Mouse (Mus musculus) neural tube, embryonic 12.5 days (tissue): ENCODE data around the gene Arid1b. TPM values are rescaled to one million over a fixed set of nuclear protein-coding genes. Genes with fewer than 3 reads are reported as not detected.
A peak's percentile ranks its signal among the peaks of the same experiment; 100 is the strongest.

Source experiments
- ATAC-seq: fragments of 200-750 bp; cut with Nextera tagmentation; 2 replicates; pipeline ENCODE4 v1.8.0; 2017; ENCODE audit warnings: low read depth, mild to moderate bottlenecking, moderate TSS enrichment, moderate library complexity; ENCODE audit not compliant: low FRiP score
- H3K27ac ChIP-seq: fragments of 300-500 bp; sonication (generic); 2 replicates; pipeline ENCODE4 v1.5.1; 2016
- H3K27me3 ChIP-seq: fragments of 300-500 bp; sonication (generic); replicated peaks from 2 replicates; pipeline ENCODE4 v1.6.1; 2016; ENCODE audit warnings: mild to moderate bottlenecking
- H3K36me3 ChIP-seq: fragments of 300-500 bp; sonication (generic); 2 replicates; pipeline ENCODE4 v1.6.1; 2016; ENCODE audit warnings: mild to moderate bottlenecking
- H3K4me1 ChIP-seq: fragments of 300-500 bp; sonication (generic); 2 replicates; pipeline ENCODE4 v1.6.1; 2016
- H3K4me2 ChIP-seq: fragments of 300-500 bp; sonication (generic); replicated peaks from 2 replicates; pipeline ENCODE4 v1.6.1; 2016; ENCODE audit warnings: mild to moderate bottlenecking
- H3K4me3 ChIP-seq: fragments of 300-500 bp; sonication (generic); 2 replicates; pipeline ENCODE4 v1.5.1; 2016
- H3K9ac ChIP-seq: fragments of 300-500 bp; sonication (generic); 2 replicates; pipeline ENCODE4 v1.6.1; 2016; ENCODE audit warnings: mild to moderate bottlenecking
- H3K9me3 ChIP-seq: fragments of 300-500 bp; sonication (generic); 2 replicates; pipeline ENCODE4 v1.6.1; 2016; ENCODE audit warnings: mild to moderate bottlenecking
- WGBS: fragments of 180-500 bp; shearing (Covaris S2); methylation state at CpG from one replicate; pipeline ENCODE4 v1.1.7; 2016; 5-methylcytosine and 5-hydroxymethylcytosine counted together
- polyA plus RNA-seq: library from polyadenylated mRNA; unstranded; fragments of >200 nt; fragmentation: Nextera tagmentation; extraction: Ambion mirVana; gene quantifications from 2 replicates; pipeline ENCODE4 v1.2.1, GENCODE M21; 2016

Arid1b gene
- polyA plus RNA-seq, 1 experiment from 2014 or later = 18.7 TPM

GRCm38 (mm10) chr17:5204103-5204665 lies 210.1 kb downstream of the Arid1b start:
- H3K4me3 ChIP-seq = no peak overlapping the region
- WGBS = 92% methylated on average over 9 of the region's 9 CpGs
- no peak for ATAC-seq
- H3K4me2 ChIP-seq = no peak overlapping the region
- H3K9me3 ChIP-seq = no peaks in the 10 kb centered on the region
- no peaks in the 10 kb centered on the region for H3K36me3 ChIP-seq
- no peak overlapping the region for H3K27ac ChIP-seq
- H3K9ac ChIP-seq = no peak overlapping the region
- H3K4me1 ChIP-seq = peaks cover 8% of the 10 kb centered on the region; the same call in 1 of the 2 replicates
- H3K27me3 ChIP-seq = no peaks in the 10 kb centered on the region

- WGBS = 86% methylated on average over 7 of the region's 7 CpGs
- ATAC-seq = no peak
- Histone ChIP-seq H3K4me3 (no peak overlapping the region), H3K4me2 (no peak overlapping the region), H3K36me3 (no peaks in the 10 kb centered on the region), H3K9ac (no peak overlapping the region), H3K9me3 (no peaks in the 10 kb centered on the region), H3K27me3 (no peaks in the 10 kb centered on the region), H3K27ac (no peak overlapping the region), H3K4me1 (peaks cover 11% of the 10 kb centered on the region; the same call in 1 of the 2 replicates)
Observed at GRCm38 (mm10) chr17:5205163-5205581, 211.0 kb downstream of the Arid1b start.

DNA sequence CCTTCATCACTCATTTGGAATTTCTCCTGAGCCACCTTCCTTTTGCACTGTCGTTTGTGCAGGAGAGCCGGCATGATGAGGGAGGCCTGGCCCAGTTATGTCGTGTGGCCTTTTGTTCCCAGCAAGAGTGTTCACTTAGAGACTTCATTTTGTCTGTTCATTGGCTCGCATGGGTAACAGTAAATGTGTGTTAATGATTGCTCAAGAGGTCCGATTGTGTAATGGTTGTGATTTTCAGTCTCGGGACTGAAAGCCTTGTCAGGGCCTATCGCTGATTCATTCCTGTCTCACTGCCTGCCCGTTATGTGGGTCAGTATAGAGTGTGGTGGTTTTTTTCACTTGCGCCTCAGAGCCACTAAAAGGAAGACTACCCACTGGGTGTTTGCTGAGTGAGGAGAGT lies 212.6 kb downstream of the Arid1b start:
- H3K4me1 ChIP-seq = peaks cover 21% of the 10 kb centered on the region
- 51% methylated on average over 9 of the region's 9 CpGs for WGBS
- no peaks in the 10 kb centered on the region for H3K27me3 ChIP-seq
- no peaks in the 10 kb centered on the region for H3K36me3 ChIP-seq
- H3K4me2 ChIP-seq = no peak overlapping the region
- peak overlapping the region; percentile 13; the same call in 1 of the 2 replicates for H3K27ac ChIP-seq
- no peaks in the 10 kb centered on the region for H3K9me3 ChIP-seq
- no peak for ATAC-seq
- H3K9ac ChIP-seq = no peak overlapping the region
- no peak overlapping the region for H3K4me3 ChIP-seq

GRCm38 (mm10) chr17:5207881-5208280 lies 213.7 kb downstream of the Arid1b start:
- no peak overlapping the region for H3K27ac ChIP-seq
- H3K4me2 ChIP-seq = no peak overlapping the region
- ATAC-seq = no peak
- 88% methylated on average over 8 of the region's 8 CpGs for WGBS
- no peak overlapping the region for H3K9ac ChIP-seq
- no peaks in the 10 kb centered on the region for H3K9me3 ChIP-seq
- H3K4me1 ChIP-seq = peaks cover 33% of the 10 kb centered on the region
- no peaks in the 10 kb centered on the region for H3K36me3 ChIP-seq
- no peak overlapping the region for H3K4me3 ChIP-seq
- H3K27me3 ChIP-seq = no peaks in the 10 kb centered on the region

DNA sequence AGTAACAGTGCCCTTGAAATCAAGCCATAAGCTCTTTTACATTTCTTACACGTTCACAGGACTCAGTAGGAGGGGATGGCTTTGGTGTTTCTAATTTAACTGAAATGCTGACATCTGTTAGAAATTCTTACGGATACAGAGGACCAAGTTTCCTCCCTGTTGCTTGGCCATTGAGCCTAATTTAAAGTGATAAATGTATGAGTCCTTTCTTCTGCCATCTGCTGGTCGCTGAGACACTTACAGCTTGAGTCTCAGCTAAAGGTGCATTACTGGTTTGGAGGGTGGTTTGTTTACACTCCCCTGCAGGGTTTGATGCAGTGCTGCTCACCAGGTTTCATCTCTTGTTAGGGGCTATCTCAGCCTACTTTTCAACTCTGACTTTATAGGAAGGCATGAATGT lies 214.2 kb downstream of the Arid1b start:
- ATAC-seq = no peak
- no peaks in the 10 kb centered on the region for H3K36me3 ChIP-seq
- H3K9ac ChIP-seq = no peak overlapping the region
- no peak overlapping the region for H3K4me2 ChIP-seq
- H3K4me1 ChIP-seq = peaks cover 38% of the 10 kb centered on the region
- H3K4me3 ChIP-seq = no peak overlapping the region
- H3K27me3 ChIP-seq = no peaks in the 10 kb centered on the region
- H3K27ac ChIP-seq = no peak overlapping the region
- WGBS = 36% methylated on average over 3 of the region's 3 CpGs
- no peaks in the 10 kb centered on the region for H3K9me3 ChIP-seq

DNA sequence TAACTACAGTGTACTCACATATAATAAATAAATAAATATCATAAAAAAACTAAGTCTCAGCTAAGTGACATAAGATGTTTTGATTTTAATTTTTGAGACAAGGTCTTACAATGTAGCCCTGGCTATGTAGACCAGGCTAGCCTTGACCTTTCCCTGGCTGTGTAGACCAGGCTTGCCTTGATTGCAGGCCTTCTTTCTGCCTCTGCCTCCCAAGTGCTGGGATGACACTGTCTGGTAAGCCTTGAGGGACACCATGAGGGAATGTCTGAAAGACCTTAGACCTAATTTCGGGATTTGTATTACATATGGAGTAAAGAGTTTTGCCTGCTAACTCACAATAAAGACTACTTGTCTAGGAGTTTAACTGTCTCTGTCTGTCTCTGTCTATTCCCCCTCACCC lies 214.9 kb downstream of the Arid1b start:
- H3K9ac ChIP-seq = no peak overlapping the region
- H3K9me3 ChIP-seq = no peaks in the 10 kb centered on the region
- no peaks in the 10 kb centered on the region for H3K36me3 ChIP-seq
- 93% methylated on average over 1 of the region's 1 CpGs for WGBS
- no peak overlapping the region for H3K4me3 ChIP-seq
- H3K4me1 ChIP-seq = peaks cover 41% of the 10 kb centered on the region
- no peak for ATAC-seq
- H3K27me3 ChIP-seq = no peaks in the 10 kb centered on the region
- no peak overlapping the region for H3K4me2 ChIP-seq
- H3K27ac ChIP-seq = no peak overlapping the region

DNA sequence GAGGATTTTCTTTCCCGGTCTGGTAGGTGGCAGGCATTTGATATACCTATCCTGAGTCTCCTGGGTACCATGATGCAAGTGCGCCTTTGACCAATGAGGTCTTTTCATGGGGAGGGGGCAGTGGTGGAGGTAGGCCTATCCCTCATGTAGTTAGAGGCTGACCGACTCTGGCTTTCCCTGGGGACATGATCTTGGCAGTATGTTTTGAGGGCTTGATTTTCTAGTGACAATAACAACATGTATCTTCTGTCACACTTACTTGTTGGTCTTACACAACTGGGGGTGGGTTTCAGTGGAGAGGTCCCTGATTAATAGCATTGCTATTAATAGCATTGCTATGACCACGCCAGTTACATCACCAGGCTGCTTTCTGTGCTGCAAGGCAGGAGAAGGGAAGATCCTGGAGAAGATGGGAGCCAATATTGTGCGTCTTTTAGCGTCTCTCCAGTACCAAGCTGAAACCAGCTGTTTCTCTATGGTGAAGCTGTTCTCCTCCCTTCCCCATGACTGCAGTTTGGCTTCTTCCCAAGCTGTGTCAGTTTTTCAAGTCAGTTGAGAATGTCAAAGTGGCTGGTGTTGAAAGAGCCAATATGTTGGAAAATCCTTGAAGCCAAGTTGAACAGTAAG lies 216.1 kb downstream of the Arid1b start:
- no peaks in the 10 kb centered on the region for H3K27me3 ChIP-seq
- no peak overlapping the region for H3K4me2 ChIP-seq
- WGBS = 81% methylated on average over 6 of the region's 6 CpGs
- H3K27ac ChIP-seq = no peak overlapping the region
- peaks cover 45% of the 10 kb centered on the region for H3K4me1 ChIP-seq
- no peak for ATAC-seq
- H3K4me3 ChIP-seq = no peak overlapping the region
- no peaks in the 10 kb centered on the region for H3K36me3 ChIP-seq
- H3K9me3 ChIP-seq = no peaks in the 10 kb centered on the region
- H3K9ac ChIP-seq = no peak overlapping the region

- Histone ChIP-seq H3K27me3 (no peaks in the 10 kb centered on the region), H3K4me2 (no peak overlapping the region), H3K36me3 (no peaks in the 10 kb centered on the region), H3K4me1 (peaks cover 45% of the 10 kb centered on the region), H3K4me3 (no peak overlapping the region), H3K9ac (no peak overlapping the region), H3K9me3 (no peaks in the 10 kb centered on the region), H3K27ac (peak overlapping the region; percentile 1; the same call in 1 of the 2 replicates)
- ATAC-seq = no peak
- 95% methylated on average over 7 of the region's 7 CpGs for WGBS
Observed at GRCm38 (mm10) chr17:5210891-5211290, 216.8 kb downstream of the Arid1b start.

GRCm38 (mm10) chr17:5212166-5212565 lies 218.0 kb downstream of the Arid1b start:
- WGBS = 44% methylated on average over 12 of the region's 12 CpGs
- H3K4me1 ChIP-seq = peaks cover 41% of the 10 kb centered on the region

GRCm38 (mm10) chr17:5213441-5213840 lies 219.3 kb downstream of the Arid1b start:
- no peak overlapping the region for H3K4me2 ChIP-seq
- no peak for ATAC-seq
- no peaks in the 10 kb centered on the region for H3K36me3 ChIP-seq
- no peaks in the 10 kb centered on the region for H3K9me3 ChIP-seq
- no peak overlapping the region for H3K4me3 ChIP-seq
- no peak overlapping the region for H3K9ac ChIP-seq
- no peak overlapping the region; the same call in 1 of the 2 replicates for H3K27ac ChIP-seq
- H3K27me3 ChIP-seq = no peaks in the 10 kb centered on the region
- WGBS = 52% methylated on average over 6 of the region's 6 CpGs
- peaks cover 43% of the 10 kb centered on the region for H3K4me1 ChIP-seq

More at GRCm38 (mm10) chr17:5212166-5212565, 218.0 kb downstream of the Arid1b start:
- H3K4me2 ChIP-seq = peak overlapping the region; percentile 16
- H3K9me3 ChIP-seq = no peaks in the 10 kb centered on the region
- H3K36me3 ChIP-seq = no peaks in the 10 kb centered on the region
- ATAC-seq = peak; percentile 35; the same call in 1 of the 2 replicates
- H3K4me3 ChIP-seq = no peak overlapping the region
- peak overlapping the region; percentile 59 for H3K27ac ChIP-seq
- no peak overlapping the region for H3K9ac ChIP-seq
- no peaks in the 10 kb centered on the region for H3K27me3 ChIP-seq

DNA sequence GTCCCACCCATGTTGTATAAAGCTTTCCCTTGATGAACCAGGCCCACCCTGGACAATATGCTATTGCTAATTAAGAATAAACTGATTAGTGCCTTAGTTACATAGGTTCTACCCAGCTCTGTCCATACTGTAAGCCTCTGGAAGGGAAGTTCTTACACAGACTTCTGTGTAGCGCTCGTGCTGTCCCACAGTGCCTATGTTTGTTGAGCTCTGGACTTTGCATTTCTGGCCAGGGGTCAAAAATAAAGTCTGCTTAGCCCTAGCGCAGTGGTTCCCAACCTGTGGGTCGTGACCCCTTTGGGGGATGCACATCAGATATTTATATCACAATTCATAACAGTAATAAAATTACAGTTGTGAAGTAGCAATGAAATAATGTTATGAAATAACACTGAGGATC lies 221.2 kb downstream of the Arid1b start:
- Histone ChIP-seq H3K36me3 (no peaks in the 10 kb centered on the region), H3K9ac (no peak overlapping the region), H3K4me3 (no peak overlapping the region), H3K27me3 (no peaks in the 10 kb centered on the region), H3K4me2 (no peak overlapping the region), H3K27ac (no peak overlapping the region), H3K9me3 (no peaks in the 10 kb centered on the region), H3K4me1 (peaks cover 46% of the 10 kb centered on the region)
- 92% methylated on average over 4 of the region's 4 CpGs for WGBS
- ATAC-seq = no peak

DNA sequence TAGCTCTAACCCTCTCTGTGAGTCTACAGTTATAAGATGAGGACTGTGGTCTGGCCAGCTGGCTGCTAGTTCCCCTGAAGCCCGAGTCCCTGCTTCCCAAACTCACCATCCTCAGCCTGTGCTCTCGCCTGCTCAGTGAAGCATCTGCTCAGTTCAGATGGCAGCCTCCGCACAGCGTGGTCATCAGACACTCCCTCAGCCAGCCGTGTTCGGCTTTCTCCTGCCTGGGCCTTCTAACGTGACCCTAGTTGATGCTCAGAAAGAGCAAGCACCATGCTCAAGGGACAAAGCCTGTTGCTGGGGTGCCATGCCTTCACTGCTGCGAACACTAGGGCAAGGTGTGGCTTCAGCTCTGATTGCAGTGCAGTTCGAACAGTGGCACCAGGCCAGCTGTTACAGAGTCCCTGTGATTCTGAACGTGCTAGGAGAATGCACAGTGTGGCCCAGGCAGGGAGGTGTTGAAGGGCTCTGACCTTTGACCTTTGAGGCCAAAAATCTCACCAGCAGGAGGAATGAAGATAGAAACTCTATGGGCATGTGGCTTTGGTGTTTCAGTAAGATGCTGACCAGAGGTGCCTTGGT lies 222.9 kb downstream of the Arid1b start:
- ATAC-seq = no peak
- H3K4me3 ChIP-seq = no peak overlapping the region
- no peak overlapping the region for H3K27ac ChIP-seq
- H3K36me3 ChIP-seq = no peaks in the 10 kb centered on the region
- H3K4me2 ChIP-seq = no peak overlapping the region
- H3K9ac ChIP-seq = no peak overlapping the region
- 48% methylated on average over 10 of the region's 10 CpGs for WGBS
- H3K4me1 ChIP-seq = peaks cover 50% of the 10 kb centered on the region
- H3K9me3 ChIP-seq = no peaks in the 10 kb centered on the region
- H3K27me3 ChIP-seq = no peaks in the 10 kb centered on the region
